Mouse (Mus musculus) ES-Bruce4 (cell line): ENCODE data around the gene Agtpbp1.

ENCODE experiments used
- CTCF ChIP-seq: IDR thresholded peaks from one replicate; pipeline ENCODE4 v1.8.1; 2011; ENCODE audit warnings: low read depth, low read length
- POLR2A ChIP-seq: IDR thresholded peaks from one replicate; pipeline ENCODE4 v1.8.1; 2011; ENCODE audit warnings: low read length; ENCODE audit not compliant: insufficient read depth

GRCm38 (mm10) chr13:59626739-59627138, 41.7 kb upstream of the Agtpbp1 start:
- TF ChIP-seq CTCF: no peak
- TF ChIP-seq POLR2A: no peak
